Mouse (Mus musculus): Measurements from ENCODE around the gene Prrxl1. TPM values are rescaled to one million over a fixed set of nuclear protein-coding genes. Genes with fewer than 3 reads are reported as not detected.

Gene Prrxl1
- polyA plus RNA-seq, 1 experiment from 2014 or later: not detected

DNA sequence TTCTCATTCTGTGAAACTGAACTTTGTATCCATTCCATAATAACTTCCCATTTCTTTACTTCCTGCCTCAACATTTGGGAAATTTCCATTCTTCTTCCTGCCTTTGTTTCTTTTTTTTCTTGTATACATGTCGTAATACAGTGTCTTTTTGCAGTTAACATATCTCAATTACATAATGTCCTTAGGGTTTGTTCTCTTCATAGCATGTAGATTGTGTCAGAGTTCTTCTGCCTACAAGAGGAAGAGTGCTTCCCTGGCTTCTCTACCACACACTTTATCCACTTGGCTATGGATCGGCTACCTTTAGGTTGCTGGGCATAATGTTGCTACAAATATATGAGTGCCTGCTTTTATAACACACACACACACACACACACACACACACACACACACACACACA, 96.7 kb downstream of the Prrxl1 start:
- no peak overlapping the region for H3K27ac ChIP-seq
- H3K4me3 ChIP-seq: no peak overlapping the region
- 86% methylated on average over 2 of the region's 2 CpGs for WGBS
- H3K9me3 ChIP-seq: no peaks in the 10 kb centered on the region
- H3K36me3 ChIP-seq (replicated peaks): no peaks in the 10 kb centered on the region
- no peaks in the 10 kb centered on the region for H3K27me3 ChIP-seq (ENCODE audit: poor library complexity, severe bottlenecking)
- H3K4me1 ChIP-seq: peaks cover 3% of the 10 kb centered on the region; the same call in 1 of the 2 replicates
- no peak for DNase-seq (ENCODE audit: extremely low spot score, low spot score)

DNA sequence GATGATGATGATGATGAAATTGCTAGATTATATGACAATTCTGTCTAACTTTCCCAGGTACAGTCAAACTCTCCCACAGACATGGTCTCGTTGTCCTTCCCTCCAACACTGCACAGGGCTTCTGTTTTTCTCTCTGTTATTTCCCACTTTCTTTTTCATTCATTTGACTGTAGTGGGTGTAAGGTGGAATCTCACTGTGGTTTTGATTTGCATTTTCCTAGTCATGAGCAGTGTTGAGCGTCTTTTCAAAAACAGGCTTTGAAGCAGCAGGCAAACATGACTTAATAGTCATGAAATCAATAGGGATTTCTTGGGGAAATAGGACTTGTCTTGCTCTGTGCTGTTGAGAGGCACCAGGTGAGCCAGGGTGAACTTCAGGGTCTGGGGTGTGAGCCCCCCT, 97.1 kb downstream of the Prrxl1 start:
- DNase-seq (ENCODE audit: extremely low spot score, low spot score): no peak
- Histone ChIP-seq H3K27me3 (ENCODE audit: poor library complexity, severe bottlenecking) (no peaks in the 10 kb centered on the region), H3K9me3 (no peaks in the 10 kb centered on the region), H3K36me3 (replicated peaks) (no peaks in the 10 kb centered on the region), H3K4me3 (no peak overlapping the region), H3K4me1 (peaks cover 8% of the 10 kb centered on the region; the same call in 1 of the 2 replicates), H3K27ac (no peak overlapping the region)
- 96% methylated on average over 2 of the region's 2 CpGs for WGBS

DNA sequence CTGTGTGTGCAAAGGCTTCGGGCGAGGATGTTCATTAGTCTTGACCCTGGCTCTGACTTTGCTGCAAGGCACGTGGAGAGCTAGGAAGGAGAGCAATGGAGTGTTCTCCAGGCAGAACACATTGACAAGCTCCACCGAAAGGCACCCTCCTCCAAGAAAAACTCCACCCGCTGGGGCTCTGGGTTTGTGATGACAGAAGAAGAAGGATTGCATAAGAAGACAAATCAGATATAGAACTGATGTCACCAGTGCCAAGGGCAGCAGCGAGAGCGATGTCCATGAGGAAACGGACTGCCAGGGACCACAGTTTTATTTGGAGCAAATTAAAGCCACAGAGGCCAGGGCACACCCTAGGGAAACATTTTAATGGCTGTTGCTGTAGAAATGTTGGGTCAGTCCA, 98.6 kb downstream of the Prrxl1 start:
- no peaks in the 10 kb centered on the region for H3K36me3 ChIP-seq (replicated peaks)
- H3K27ac ChIP-seq: no peak overlapping the region
- WGBS: 90% methylated on average over 8 of the region's 8 CpGs
- H3K4me3 ChIP-seq: no peak overlapping the region
- no peaks in the 10 kb centered on the region for H3K27me3 ChIP-seq (ENCODE audit: poor library complexity, severe bottlenecking)
- no peaks in the 10 kb centered on the region for H3K9me3 ChIP-seq
- peaks cover 9% of the 10 kb centered on the region; the same call in 1 of the 2 replicates for H3K4me1 ChIP-seq
- DNase-seq (ENCODE audit: extremely low spot score, low spot score): no peak

DNA sequence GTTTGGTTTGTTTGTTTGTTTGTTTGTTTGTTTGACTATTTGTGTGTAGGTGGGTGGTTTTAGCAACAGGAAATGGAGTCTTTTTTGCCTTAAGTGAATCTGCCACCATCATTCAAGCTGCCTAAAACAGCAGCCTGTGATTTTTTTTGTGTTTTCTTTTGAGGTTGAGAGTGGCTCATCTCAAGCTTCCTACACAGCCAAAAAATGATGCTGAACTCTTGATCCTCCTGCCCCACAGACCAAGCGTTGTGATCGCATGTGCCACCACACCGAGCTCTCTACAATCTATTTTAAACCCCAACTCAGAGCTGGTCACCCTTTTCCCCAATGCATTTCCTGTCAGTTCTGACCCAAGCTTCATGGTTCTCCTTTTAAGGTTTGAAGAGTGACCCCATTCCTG, 99.3 kb downstream of the Prrxl1 start:
- H3K36me3 ChIP-seq (replicated peaks): no peaks in the 10 kb centered on the region
- DNase-seq (ENCODE audit: extremely low spot score, low spot score): no peak
- H3K4me1 ChIP-seq: peaks cover 13% of the 10 kb centered on the region; the same call in 1 of the 2 replicates
- no peaks in the 10 kb centered on the region for H3K27me3 ChIP-seq (ENCODE audit: poor library complexity, severe bottlenecking)
- H3K27ac ChIP-seq: no peak overlapping the region
- H3K9me3 ChIP-seq: no peaks in the 10 kb centered on the region
- H3K4me3 ChIP-seq: no peak overlapping the region
- 89% methylated on average over 3 of the region's 3 CpGs for whole genome bisulfite sequencing

Other genes starting within 250 kb of the Prrxl1 start
- gene 1700024G13Rik, start 211.0 kb upstream of the Prrxl1 start, polyA plus RNA-seq (2016; fragmentation: Nextera tagmentation; extraction: Ambion mirVana): not detected in 2 replicates
- 0.09 and 0.10 TPM in 2 replicates for gene Slc18a3, start 134.6 kb upstream of the Prrxl1 start, polyA plus RNA-seq (2016; fragmentation: Nextera tagmentation; extraction: Ambion mirVana)
- gene Chat, start 133.4 kb upstream of the Prrxl1 start, polyA plus RNA-seq (2016; fragmentation: Nextera tagmentation; extraction: Ambion mirVana): not detected in 2 replicates
- 28.9 TPM in 2 replicates for gene Ercc6, start 85.9 kb upstream of the Prrxl1 start, polyA plus RNA-seq (2016; fragmentation: Nextera tagmentation; extraction: Ambion mirVana)
- 0.05 TPM in 1 of 2 replicates, not detected in the other for gene 3425401B19Rik, start 85.9 kb downstream of the Prrxl1 start, polyA plus RNA-seq (2016; fragmentation: Nextera tagmentation; extraction: Ambion mirVana)
- 0.37 and 0.62 TPM in 2 replicates for gene Tmem273, start 186.6 kb downstream of the Prrxl1 start, polyA plus RNA-seq (2016; fragmentation: Nextera tagmentation; extraction: Ambion mirVana)
- gene Fam170b, start 234.6 kb downstream of the Prrxl1 start, polyA plus RNA-seq (2016; fragmentation: Nextera tagmentation; extraction: Ambion mirVana): not detected in 2 replicates

Data from forebrain, embryonic 10.5 days (tissue).